Mouse (Mus musculus) small intestine, adult 2 months (tissue): ENCODE measurements around the gene Nr6a1. TPM values are rescaled to one million over a fixed set of nuclear protein-coding genes. Genes with fewer than 3 reads are reported as not detected.

Experiments
- H3K27ac ChIP-seq: fragments of 200-500 bp; 2 replicates; pipeline ENCODE4 v1.5.1; 2012; ENCODE audit warnings: low read depth, low read length, control low read depth, inconsistent platforms; ENCODE audit not compliant: insufficient read depth
- H3K27me3 ChIP-seq: fragments of 200-500 bp; 2 replicates; pipeline ENCODE4 v1.6.1; 2012; ENCODE audit warnings: mild to moderate bottlenecking, moderate library complexity, low read length, inconsistent platforms; ENCODE audit not compliant: control insufficient read depth, insufficient read depth
- H3K36me3 ChIP-seq: fragments of 200-500 bp; 2 replicates; pipeline ENCODE4 v1.6.1; 2012; ENCODE audit warnings: mild to moderate bottlenecking, low read length, control low read depth, inconsistent platforms; ENCODE audit not compliant: control insufficient read depth, insufficient read depth
- H3K4me1 ChIP-seq: fragments of 200-500 bp; 2 replicates; pipeline ENCODE4 v1.6.1; 2012; ENCODE audit warnings: low read length, inconsistent platforms, mixed read lengths; ENCODE audit not compliant: control insufficient read depth, insufficient read depth, insufficient read length
- H3K4me3 ChIP-seq: fragments of 200-500 bp; 2 replicates; pipeline ENCODE4 v1.5.1; 2012; ENCODE audit warnings: low read depth, mild to moderate bottlenecking, control low read depth, inconsistent platforms, low read length, moderate library complexity
- CTCF ChIP-seq: fragments of 200-500 bp; IDR thresholded peaks from 2 replicates; pipeline ENCODE4 v1.5.1; 2012; ENCODE audit warnings: low read depth, mild to moderate bottlenecking, control low read depth, inconsistent platforms, low read length, moderate library complexity, mixed read lengths; ENCODE audit not compliant: insufficient replicate concordance, insufficient read length; ENCODE audit errors: extremely low read depth
- POLR2A ChIP-seq: fragments of 200-500 bp; IDR thresholded peaks from 2 replicates; pipeline ENCODE4 v1.6.1; 2012; ENCODE audit warnings: low read depth, mild to moderate bottlenecking, control low read depth, inconsistent platforms, low read length, moderate library complexity
- whole genome bisulfite sequencing: fragments of 180-500 bp; shearing (Covaris S2); methylation state at CpG from one replicate; pipeline ENCODE4 v1.1.7; 2018; 5-methylcytosine and 5-hydroxymethylcytosine counted together
- polyA plus RNA-seq: library from polyadenylated mRNA; depleted of rRNA; stranded (reverse); fragments of >200 nt; gene quantifications from 2 replicates; pipeline ENCODE4 v1.2.3, GENCODE M21; 2012

The Nr6a1 gene
- polyA plus RNA-seq, 1 experiment = 7.2 TPM

- Histone ChIP-seq H3K4me1 (no peaks in the 10 kb centered on the region), H3K36me3 (0 out of 2 replicates have a peak, but pooled peaks cover 1% of the 10 kb centered on the region), H3K27me3 (no peaks in the 10 kb centered on the region), H3K27ac (no peak overlapping the region), H3K4me3 (no peak overlapping the region)
- 82% methylated on average over 6 of the region's 6 CpGs for WGBS
- TF ChIP-seq POLR2A (no peak), CTCF (no peak)
Observed at GRCm38 (mm10) chr2:38835489-38835888, 92.0 kb downstream of the Nr6a1 start.

DNA sequence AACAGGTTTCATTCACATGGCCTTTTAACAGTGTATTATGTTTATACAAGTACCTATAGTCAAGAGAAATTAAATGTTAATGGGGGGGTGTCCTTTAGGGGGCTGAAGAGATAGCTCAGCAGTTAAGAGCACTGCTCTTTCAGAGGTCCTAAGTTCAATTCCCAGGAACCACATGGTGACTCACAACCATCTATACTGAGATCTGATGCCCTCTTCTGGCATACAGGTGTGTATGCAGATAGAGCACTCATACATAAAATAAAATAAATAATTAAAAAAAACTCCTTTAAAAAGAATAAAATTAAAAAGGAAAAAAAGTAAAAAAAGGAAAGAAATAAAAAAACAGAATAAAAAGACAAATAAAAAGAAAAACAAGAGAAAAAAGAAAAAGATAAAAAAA, 95.5 kb downstream of the Nr6a1 start:
- TF ChIP-seq CTCF = no peak
- no peak for TF ChIP-seq POLR2A
- 0 out of 2 replicates have a peak, but pooled peaks cover 1% of the 10 kb centered on the region for H3K36me3 ChIP-seq
- H3K27ac ChIP-seq = no peak overlapping the region
- no peak overlapping the region for H3K4me3 ChIP-seq
- no peaks in the 10 kb centered on the region for H3K27me3 ChIP-seq
- H3K4me1 ChIP-seq = no peaks in the 10 kb centered on the region

DNA sequence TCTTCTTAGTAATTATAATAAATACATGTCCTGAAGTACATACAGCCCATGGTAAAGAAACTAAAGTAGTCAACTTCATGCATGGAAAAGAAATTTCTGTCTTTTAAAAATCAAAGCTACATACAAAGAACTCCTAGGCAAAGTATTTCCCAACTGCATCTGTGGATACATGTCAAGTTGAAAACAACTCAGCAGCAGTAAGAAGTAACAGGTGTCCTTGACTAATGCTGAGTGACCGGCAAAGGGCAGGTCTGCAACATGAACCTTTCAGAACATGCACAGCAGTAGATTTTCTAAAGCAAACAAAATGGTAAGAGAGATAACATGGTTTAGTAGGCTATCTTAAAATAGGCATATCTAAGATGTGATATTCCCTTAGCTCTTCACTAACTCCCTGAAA, 98.0 kb downstream of the Nr6a1 start:
- Histone ChIP-seq H3K36me3 (no peaks in the 10 kb centered on the region), H3K27ac (no peak overlapping the region), H3K27me3 (no peaks in the 10 kb centered on the region), H3K4me1 (no peaks in the 10 kb centered on the region), H3K4me3 (no peak overlapping the region)
- WGBS = 80% methylated on average over 1 of the region's 1 CpGs
- no peak for TF ChIP-seq CTCF
- no peak for TF ChIP-seq POLR2A

- Histone ChIP-seq H3K4me3 (no peak overlapping the region), H3K27ac (no peak overlapping the region), H3K27me3 (no peaks in the 10 kb centered on the region), H3K4me1 (0 out of 2 replicates have a peak, but pooled peaks cover 2% of the 10 kb centered on the region), H3K36me3 (no peaks in the 10 kb centered on the region)
- TF ChIP-seq POLR2A = no peak
- no peak for TF ChIP-seq CTCF
- WGBS = 22% methylated on average over 3 of the region's 3 CpGs
Observed at GRCm38 (mm10) chr2:38827801-38828306, 99.6 kb downstream of the Nr6a1 start.

DNA sequence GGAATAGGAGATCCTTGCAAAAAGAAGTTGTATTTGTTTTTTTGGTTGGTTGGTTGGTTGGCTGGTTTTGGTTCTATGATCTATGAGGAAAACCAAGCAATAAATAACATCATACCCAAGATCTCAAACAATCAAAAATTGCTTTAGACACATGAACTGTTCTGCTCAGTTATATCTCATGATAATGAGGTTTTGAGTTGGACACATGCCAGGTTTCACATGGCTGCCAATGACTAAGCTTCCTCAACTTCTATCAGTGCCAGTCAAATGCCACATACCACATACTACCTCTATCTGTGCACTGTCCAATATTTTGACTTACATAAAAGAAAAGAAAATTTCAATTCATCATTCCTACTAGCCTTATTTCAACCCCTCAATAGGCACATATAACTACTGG, 101.3 kb downstream of the Nr6a1 start:
- no peak overlapping the region for H3K4me3 ChIP-seq
- no peak overlapping the region for H3K27ac ChIP-seq
- no peak for TF ChIP-seq POLR2A
- TF ChIP-seq CTCF = no peak
- H3K36me3 ChIP-seq = no peaks in the 10 kb centered on the region
- 0 out of 2 replicates have a peak, but pooled peaks cover 2% of the 10 kb centered on the region for H3K4me1 ChIP-seq
- H3K27me3 ChIP-seq = no peaks in the 10 kb centered on the region

GRCm38 (mm10) chr2:38824791-38825768, 102.4 kb downstream of the Nr6a1 start:
- WGBS = 21% methylated on average over 15 of the region's 15 CpGs
- TF ChIP-seq POLR2A = no peak
- no peak for TF ChIP-seq CTCF
- Histone ChIP-seq H3K27me3 (no peaks in the 10 kb centered on the region), H3K27ac (no peak overlapping the region), H3K4me1 (0 out of 2 replicates have a peak, but pooled peaks cover 2% of the 10 kb centered on the region), H3K4me3 (no peak overlapping the region), H3K36me3 (no peaks in the 10 kb centered on the region)

DNA sequence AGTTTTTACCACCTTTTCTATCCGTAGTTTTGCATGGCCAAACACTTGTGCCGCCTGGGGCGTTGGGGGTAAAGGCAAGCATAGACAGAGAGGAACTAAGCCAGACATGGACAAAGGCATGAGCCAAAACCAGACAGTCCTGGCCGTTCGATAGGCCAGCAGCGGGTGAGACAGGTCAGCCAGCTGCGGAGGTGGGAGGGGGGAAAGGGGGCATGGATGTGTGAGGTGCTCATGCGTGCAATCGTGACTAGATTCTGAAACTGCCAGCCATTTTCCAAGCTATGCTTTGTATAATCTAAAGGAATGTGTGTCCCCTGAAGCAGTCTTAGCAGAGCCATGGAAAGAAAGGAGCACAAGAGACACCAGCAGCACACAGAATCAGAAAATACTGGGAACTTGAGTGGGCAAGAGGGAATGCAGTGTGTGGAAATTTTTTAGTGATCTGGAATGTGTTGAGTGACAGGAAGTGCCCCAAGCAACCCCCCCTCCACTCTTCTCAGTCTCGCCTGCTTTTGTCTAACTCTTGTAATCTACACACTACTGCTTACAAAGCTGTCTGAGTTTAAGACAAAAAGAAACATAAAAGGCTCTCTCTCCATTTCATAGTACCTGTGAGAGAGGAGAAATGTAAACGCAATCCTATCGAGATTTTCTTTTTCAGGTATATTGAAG, 103.4 kb downstream of the Nr6a1 start:
- Histone ChIP-seq H3K36me3 (no peaks in the 10 kb centered on the region), H3K27ac (peak overlapping the region; percentile 70), H3K4me1 (0 out of 2 replicates have a peak, but pooled peaks cover 2% of the 10 kb centered on the region), H3K4me3 (peak overlapping the region; percentile 72), H3K27me3 (no peaks in the 10 kb centered on the region)
- TF ChIP-seq CTCF (no peak), POLR2A (no peak)
- 16% methylated on average over 12 of the region's 12 CpGs for WGBS
